Comparison of ENCODE assay signal across 10 mouse cellular contexts in the genomic region with DNA sequence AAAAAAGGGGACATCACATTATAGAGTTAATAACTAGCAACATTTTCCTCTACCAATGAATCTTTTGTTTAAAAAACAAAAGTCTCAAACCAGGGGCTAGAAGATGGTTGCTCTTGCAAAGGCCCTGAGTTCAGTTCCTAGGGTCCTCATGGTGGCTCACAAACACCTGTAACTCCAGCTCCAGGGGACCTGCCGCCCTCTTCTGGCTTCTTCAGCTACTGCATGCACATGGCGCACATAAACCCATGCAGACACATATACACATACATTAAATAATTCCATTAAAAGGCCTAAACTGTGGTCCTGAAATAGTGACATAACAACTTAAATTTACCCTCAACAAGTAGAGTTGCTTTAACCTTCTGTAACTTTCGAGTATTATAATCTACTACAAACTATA.
"Had no signal": no experiment of that assay in that cellular context is flagged by ENCODE, and none has a peak within 500 bp of the region (broad histone marks: within the 10 kb centered on the region; RNA-seq: fewer than 3 reads in every experiment).

No protein-coding gene starts in this region.

- H3K4me2 ChIP-seq: liver, embryonic 11.5 days; liver, embryonic 15.5 days; neural tube, embryonic 12.5 days had no signal

- H3K9me3 ChIP-seq: liver, embryonic 15.5 days; neural tube, embryonic 12.5 days had no signal

- DNase-seq: kidney, adult 9 months; kidney, postnatal 14 days; left cerebral cortex, postnatal 4 days; lung, adult 2 months; midbrain, embryonic 14.5 days; thymus, adult 18-20 months; thymus, postnatal 14 days had no signal

- H3K9ac ChIP-seq: liver, embryonic 15.5 days; neural tube, embryonic 12.5 days had no signal

- H3K4me1 ChIP-seq: liver, embryonic 15.5 days had no signal

- H3K27ac ChIP-seq: liver, embryonic 15.5 days; neural tube, embryonic 12.5 days had no signal

- H3K4me3 ChIP-seq: liver, embryonic 15.5 days; neural tube, embryonic 12.5 days had no signal

- H3K27me3 ChIP-seq: liver, embryonic 15.5 days; neural tube, embryonic 12.5 days had no signal
